Mouse (Mus musculus): ENCODE data around the gene Rps6ka1.
"Not testable (repeated sequence)": the region's sequence is repeated elsewhere in the genome, so short reads cannot be mapped to it uniquely, and the experiment has no call there.

Rps6ka1 gene

DNA sequence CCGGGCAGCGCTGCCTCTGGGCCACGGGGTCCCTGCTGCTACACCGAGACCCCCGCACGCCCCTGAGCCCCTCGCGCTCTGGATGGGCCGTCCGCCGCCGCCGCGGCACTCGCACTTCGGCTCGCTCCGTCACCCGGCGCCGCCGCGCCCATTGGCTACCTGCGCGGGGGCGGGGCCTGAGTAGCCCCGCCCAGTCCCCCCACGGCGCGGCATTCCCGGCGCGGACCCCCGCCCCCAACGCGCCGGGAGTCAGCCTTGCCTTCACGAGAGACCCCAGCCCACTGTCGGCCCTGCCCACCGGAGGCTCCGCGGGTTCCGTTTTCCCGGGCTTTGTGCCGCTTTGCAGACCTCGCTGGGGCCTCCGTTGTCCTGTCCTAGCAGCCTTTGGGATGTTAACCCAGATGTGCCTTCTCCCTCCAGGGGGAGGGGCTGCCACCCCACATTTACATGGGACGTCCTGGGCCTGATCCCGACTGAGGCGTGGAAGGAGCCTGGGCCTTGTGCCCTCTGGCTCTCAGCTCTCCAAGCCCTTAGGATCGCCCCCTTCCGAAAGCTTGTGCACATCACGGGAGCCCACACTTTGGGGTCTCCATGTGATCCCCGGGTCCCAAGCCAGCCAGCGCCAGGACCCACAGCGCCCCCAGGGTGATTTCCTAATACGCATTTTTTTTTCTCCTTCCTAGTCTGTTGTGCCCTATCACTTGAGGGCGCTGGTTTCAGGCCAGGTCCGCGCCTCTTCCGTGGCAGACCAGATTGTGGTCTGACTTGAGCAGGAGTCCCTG lies at the start of gene Rps6ka1:
Gene Rps6ka1 (minus strand): TSS at position 126 of the 782 bp plus-strand sequence.
- peak; percentile 89 for DNase-seq

DNA sequence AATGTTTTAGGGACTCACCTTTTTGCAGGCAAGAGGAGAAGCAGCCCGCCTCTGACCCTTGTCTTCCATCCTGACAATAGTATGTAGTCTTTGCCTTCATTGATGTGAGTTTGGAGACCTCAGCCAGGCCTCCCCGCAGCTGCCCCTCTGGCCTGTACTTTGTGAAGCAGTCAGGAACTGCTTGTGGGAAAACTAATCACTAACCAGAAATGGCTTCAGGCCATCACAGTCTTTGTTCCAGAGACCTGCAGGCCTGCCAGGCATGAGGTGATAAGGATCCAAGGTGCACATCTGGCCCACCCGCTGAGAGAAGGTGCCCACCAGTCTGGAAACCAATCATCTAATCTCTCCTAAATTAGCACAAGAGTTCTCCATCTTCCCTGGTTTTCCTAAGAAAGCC lies 44.2 kb upstream of the Rps6ka1 start:
- peak; percentile 32 for DNase-seq

DNA sequence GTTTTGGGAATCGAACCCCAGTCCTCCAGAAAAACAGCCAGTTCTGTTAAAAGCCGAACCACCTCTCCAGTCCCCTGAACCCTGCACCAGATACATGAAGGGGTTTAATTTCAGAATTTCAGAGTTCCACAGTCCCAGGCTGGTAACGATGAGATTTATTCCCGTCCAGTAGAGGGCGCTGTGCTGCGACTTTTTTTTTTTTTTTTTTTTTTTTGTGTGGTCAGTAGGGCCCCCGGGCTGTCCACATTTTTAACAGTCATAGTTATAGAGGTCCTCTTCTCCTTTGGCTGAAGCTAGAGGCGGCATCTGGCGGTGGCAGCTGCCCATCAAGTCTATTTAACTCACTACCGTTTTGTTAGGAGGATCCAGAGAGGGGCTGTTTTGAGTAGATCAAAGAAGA lies 43.8 kb upstream of the Rps6ka1 start:
- peak; percentile 7 for DNase-seq

DNA sequence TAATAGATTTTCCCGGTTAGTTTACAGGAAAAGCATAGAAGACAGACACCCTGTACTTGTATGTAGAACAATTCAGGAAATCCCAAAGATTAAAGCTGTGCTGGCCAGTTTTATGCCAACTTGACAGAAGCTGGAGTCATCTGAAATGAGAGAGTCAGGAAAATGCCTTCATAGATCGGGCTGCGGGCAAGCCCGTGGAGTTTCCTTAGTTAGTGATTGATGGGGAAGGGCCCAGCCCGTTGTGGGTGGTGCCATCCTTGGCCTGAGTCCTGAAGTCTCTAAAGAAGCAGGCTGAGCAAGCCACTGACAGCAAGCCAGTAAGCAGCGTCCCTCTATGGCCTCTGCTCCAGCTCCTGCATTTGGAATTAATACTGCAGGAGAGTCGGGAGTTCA lies 41.7 kb upstream of the Rps6ka1 start:
- DNase-seq, result peak; percentile 52

DNA sequence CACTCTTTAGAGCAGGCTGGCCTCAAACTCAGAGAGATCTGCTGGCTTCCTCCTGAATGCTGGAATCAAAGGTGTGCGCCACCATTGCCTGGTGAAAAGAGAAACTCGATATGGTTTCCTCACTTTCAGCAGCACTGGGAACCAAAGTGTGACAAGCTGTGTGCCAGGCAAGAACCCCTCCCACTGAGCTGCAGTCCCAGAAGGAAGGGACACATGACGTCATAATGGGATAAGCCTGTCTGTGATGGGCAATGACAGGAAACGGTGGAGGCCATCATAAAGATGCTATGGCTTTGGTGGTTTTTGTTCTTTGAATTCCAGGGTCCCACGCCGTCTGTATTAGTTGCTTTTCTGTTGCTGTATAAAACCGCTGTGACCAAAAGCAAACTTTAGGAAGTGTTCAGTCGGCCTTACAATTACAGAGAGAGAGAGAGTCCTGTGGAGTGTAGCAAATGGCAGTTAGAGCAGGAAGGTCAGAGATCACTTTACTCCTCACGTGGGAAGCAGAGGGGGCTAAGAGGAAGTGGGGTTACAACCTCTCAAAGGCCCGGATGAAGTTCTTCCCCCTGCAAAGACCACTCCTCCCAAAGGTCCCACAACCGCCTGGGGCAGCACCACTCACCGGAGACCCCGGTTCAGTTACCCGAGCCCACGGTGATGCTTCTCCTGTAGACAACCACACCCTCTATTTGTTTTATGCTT lies 41.1 kb upstream of the Rps6ka1 start:
- DNase-seq, result peak; percentile 20

DNA sequence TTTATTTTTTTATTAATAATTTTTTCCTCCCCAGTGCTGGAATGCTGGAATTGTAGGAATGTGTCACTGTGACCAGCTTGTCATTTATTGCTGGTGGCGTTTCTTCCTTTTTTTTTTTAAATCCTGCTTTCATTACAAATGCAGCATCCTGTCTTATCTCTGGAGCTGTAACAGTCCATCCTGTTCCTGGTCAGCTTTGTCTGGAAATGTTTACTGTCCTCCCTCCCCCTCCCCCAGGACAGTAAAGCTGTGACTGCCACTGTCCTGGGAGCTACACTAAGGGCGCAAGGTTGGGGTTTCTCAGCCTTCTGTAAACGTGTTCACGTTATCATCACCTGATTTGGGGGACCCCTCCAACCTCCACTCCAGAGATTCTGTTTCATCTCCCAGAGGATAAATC lies 37.6 kb upstream of the Rps6ka1 start:
- no peak for DNase-seq

DNA sequence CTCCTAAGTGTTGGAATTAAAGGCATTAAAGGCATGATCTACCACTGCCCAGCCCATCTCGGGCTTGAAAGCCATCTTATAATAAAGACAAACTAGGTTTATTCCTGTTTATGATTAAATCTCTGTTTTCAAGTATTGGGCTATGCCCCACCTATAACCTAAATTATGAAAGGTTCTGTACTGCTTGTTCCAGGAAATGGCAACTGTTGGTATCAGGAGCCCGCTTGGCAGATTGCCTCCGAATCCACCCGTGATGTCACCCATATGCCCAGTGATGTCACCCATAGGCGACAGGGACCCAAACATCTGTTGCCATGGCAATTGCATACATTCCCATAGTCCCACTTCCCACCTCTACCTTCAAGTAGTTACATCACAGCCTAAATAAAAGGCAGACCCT lies 36.1 kb upstream of the Rps6ka1 start:
- no peak for DNase-seq

DNA sequence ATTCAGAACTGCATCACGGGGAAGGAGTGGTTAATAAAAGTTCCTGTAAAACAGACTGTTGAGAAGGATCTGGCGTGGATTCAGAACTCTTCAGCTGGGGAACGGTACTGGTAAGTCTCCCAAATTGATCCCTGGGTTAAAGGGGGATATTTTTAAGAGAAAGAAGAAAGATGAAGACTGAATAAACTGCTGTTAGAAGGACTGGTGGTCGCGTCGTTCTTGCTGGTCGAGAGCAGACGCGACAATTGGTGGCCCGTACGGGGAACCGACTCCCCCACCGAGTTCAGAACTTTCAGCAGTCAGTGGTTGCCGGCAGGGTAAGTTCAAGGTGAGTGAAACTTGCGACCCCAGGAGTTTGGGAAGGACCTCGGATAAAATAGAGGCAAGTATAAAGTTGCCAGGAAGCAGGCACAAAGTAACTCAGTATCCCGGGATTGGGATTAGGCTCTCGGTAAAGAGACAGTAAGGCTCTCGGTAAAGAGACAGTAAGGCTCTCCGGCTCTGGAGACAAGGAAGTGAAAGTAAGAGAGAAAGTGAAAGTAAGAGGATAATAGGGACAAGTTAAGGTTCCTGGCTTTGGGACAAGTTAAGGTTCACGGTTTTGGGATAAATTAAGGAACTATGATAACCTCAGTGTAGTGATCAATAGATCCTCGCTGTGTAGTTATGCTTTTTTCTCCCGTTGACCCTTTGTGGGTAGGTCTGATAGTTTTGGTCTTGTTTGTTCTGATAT lies 30.7 kb upstream of the Rps6ka1 start:
- peak; percentile 36 for DNase-seq

DNA sequence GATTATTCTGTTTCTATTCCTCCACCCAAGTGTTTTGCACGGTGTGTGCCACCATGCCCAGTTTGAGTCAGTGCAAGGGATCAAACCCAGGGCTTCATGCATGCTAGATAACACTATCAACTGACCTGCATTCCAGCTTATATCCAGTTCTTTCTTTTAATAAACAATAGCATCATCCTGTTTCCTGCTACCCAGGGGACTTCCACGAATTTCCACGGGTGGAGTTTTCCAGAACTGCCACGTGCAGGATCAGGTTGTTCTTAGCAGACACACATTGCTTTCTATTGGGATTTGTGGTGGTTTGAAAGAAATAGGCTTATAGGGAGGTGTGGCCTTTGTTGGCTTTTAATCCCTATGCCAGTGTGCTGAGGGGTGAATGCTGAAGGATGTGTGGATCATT lies 24.4 kb upstream of the Rps6ka1 start:
- DNase-seq, result no peak

DNA sequence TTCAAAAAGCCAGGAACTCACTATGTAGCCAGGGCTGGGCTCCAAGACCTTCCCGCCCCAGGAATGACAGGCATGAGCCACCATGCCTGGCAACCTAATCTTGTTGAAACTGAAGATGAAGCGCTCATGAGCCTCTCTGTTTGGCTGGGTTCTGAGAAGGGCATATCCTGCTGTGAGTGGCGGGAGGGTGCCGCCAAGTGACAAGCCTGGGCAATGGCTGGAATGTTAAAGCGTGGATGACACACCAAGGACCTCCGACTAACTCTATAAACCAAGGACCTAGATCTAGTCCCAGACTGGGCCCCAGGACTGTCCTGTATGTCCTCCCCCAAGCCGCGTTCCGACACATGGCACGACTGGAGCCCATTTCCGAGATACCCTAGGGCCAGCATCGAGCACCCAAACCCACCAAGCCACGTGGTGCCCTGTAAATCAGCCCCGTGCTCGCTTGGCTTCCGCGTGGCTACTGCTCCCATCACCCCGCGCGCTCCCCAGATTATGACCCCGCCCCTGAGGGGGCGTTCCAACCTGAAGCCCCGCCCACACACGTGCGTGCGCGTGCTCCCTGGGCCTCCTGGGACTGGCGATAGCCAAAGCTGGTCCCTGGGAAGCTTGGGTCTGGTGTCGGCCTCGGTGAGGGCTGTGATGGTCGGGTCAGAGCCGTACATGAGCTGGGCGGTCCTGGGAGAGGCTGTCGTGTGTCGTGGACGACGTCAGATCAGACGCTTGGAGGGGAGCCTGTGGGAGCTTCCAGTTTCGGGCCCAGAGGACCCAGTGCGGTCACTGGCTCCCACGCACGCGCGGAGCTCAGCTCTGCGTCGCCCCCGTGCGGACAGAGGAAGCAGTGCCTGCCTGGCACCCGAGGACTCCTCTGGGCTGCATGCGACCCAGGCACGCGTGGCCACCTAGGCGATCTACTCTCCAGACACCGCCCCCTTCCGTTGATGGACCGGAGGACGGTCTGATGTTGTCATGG lies 22.9 kb upstream of the Rps6ka1 start:
- DNase-seq, result peak; percentile 97

DNA sequence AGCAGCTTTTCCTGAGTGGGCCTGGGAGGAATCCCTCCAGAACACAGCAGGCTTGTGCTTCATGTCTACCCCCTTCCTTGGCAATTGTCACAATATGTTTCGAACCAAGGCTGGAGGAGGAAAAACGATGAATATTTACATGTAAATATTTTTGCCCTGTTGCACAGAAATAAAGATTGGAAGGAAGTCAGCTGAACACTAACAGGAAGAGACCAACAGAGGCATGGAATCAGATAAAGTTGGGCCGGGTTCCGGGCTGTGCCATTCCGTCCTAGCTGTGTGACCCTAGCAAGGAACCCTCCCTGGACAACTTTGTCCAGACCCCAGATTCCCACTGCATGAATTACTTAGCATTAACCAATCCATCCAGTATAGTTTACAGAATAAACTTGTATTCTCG lies 20.5 kb upstream of the Rps6ka1 start:
- DNase-seq, result no peak

DNA sequence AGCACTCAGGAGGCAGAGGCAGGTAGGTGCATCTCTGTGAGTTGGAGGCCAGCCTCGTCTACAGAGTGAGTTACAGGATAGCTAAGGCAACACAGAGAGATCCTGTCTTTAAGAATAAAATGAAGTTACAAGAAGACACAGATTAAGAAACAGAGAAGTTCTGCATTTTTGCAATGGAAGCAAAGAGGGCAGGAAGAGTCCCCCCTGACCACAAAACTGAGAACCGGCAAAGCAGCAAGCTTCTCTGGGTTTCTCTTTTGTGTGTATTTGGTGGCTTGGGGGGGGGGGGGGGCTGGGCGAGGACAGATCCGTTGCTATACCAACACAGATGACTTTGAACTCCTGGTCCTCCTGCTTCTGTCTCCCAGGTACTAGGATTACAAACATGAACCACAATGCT lies 19.5 kb upstream of the Rps6ka1 start:
- no peak for DNase-seq

DNA sequence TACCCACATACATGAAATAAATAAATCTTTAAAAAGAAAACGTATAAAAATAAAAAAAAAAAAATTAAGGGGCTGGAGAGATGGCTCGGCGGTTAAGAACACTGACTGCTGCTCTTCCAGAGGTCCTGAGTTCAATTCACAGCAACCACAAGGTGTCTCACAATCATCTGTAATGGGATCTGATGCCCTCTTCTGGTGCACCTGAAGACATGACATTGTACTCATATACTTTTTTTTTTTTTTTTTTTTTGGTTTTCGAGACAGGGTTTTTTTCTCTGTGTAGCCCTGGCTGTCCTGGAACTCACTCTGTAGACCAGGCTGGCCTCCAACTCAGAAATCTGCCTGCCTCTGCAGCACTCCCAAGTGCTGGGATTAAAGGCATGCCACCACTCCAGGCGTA lies 18.7 kb upstream of the Rps6ka1 start:
- not testable (repeated sequence) for DNase-seq

DNA sequence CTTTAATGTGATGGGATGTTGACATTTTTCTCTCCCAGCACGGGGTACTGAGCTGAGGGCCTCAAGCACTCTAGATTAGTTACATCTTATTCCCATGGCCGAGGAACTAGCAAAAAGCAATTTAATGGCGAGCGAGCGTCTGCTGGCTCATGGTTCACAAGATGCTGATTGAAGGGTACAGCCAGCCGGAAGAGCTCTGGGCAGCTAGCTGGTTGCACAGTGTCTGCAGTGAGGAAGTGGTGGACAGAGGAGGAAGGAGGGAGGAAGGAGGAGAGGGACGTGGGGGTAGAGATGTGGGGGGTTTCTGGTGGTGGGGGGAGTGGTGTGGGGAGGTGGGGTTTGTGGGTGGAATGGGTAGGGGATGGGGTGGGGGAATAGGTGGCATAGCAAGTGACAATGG lies 17.6 kb upstream of the Rps6ka1 start:
- no peak for DNase-seq

DNA sequence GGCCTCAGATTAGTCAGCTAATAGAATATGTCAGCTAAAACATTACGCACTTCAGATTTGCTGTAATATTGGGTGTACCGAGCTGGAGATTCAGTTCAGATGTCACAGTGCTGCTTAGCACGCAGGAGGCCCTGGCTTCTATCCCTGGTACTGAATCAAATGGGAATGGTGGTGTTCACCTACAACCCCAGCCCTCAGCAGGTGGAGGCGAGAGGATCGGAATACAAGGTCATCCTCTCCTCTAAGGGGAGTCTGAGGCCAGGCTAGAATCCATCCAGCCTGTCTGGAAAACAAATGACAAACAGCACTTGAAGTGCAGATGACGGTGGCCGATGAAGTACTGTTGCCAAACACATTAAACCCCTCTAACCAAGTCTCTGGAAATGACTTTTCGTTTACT lies 16.7 kb upstream of the Rps6ka1 start:
- DNase-seq, result no peak

DNA sequence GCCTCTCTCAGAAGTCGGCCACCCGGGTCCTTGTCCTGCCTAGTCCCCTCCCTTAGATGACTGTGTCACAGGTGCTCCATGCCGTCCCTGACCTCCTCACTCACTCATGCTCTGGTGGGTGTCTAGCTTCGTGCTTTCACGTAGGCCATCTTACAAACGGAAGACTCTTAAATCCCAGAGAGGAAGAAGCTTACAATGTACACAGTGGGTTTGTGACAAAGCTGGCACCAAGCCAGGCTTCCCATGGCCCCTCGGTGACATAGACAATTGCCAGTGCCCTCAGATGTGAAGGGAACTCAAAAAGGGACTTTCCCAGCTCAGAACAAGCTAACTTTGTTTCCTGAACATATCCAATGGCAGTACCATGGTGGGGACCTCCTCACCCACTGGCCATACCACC lies 15.8 kb upstream of the Rps6ka1 start:
- peak; percentile 18 for DNase-seq

DNA sequence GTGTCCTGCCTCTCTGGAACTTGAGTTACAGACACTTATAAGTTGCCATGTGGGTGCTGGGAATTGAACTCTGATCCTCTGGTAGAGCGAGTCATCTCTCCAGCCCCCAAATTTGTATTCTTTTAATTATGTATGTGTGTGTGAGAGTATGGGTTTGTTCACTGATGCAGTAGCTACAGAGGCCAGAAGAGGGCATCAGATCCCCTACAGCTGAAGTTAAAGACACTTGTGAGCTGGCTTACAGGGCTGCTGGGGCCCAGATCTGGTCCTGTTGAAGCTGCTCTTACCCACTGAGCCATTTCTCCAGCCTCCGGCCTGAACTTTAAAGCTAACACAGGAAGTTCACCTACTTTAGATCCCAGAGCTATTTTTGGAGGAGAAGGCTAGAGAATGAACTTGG lies 14.9 kb upstream of the Rps6ka1 start:
- DNase-seq, result no peak

DNA sequence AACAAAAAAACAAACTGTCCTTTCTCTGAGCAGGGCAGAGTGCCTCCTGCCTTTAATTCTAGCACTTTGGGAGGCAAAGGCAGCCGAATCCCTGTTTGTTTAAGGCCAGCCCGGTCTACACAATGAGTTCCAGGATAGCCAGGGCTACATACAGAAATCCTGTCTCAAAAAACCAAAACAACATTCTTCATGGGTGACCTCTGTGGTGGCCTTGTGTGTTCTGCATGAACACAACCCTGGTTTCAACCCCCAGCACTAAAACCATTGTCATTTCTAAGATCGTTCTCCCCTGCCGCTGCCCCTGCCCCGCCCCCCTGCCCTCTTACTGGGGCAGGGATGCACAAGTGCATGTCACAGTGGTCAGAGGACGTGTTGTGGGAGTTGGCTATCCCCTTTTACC lies 13.3 kb upstream of the Rps6ka1 start:
- no peak for DNase-seq

DNA sequence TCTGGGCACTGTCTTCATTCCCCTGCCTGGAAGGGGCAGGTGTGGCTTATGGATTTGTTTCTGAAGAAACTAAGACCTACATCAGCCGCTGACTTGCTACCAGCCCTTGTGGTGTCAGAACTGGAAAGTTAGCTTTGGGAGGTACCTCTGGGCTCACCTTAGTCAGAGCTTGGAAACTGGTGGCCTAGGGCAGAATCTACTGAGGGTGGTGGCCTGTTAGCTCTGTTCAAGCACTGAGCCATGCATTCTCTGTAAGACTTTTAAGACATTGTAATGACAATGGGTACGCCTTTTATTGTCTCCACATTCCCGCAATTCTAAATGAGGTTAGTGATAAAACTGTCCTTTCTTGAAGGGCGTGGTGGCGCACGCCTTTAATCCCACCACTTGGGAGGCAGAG lies 12.8 kb upstream of the Rps6ka1 start:
- no peak for DNase-seq

DNA sequence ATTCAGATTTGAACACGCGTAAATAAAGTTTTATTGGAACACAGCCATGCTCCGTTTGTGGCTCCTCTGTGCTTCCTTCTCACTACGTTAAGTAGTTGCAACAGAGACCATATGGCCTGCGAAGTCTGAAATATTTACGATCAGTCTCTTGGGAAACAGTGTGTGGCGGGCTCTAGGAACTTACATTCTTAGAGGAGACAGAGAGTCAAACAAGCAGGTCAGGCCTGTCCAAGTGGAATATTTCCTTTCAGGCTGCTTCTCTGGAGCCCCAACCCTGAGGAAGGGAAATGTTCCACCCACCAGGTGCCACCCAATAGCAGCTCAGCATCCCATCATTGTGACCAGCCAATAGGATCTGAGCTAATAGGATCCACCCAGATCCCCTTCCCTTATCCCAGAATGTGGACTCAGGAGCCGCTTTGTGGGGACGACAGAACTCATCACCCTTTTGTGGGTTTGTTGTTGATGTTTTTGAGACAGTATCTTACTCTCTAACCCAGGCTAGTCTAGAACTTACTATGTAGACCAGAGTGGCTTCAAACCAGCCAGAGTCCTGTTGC lies 11.7 kb upstream of the Rps6ka1 start:
- peak; percentile 33 for DNase-seq

DNA sequence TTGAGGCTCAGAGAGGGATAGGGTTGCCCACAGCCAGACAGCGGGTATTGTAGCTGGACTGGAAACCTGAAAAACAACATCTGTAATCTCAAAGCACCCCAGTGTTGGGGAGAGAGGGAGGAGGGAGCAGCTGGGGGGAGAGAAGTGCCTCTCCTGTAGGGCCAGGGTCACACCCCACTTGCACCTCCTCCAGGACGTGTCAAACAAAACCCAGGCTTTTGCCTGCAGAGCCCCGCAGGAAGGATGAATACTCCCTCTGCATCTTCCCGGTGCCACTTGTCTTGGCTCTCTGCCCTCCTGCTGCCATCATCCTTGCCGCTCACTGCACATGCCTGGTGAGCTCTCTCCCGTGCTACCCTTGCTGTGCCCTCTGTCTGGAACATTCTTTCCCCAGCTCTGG lies 10.6 kb upstream of the Rps6ka1 start:
- no peak for DNase-seq

DNA sequence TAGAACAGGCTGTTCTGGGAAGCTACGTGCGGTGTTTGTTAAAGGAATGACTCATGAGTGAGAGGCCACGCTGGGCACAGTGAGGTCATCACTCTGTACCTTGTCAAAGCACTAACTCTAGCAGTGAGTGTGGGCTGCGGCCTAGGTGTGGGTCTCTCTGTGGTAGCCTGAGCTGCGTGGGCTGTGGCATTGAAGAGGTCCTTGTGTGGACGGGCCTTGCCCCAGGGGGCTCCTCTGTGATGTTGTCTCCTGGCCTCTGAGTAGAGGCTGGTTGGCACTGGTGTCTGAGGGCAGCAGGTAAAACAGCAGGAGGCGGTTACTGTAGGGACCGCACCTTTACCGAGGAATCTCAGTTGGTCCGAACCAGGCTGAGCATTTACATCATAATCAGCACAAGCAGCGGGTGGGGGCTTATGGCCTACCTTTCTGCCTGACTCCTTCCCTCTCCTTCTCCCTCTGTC lies 9.9 kb upstream of the Rps6ka1 start:
- DNase-seq, result no peak

Measured in kidney, postnatal 14 days (tissue).